Mouse (Mus musculus) liver, postnatal 0 days (tissue): ENCODE data around the gene Gm17655. TPM values are rescaled to one million over a fixed set of nuclear protein-coding genes. Genes with fewer than 3 reads are reported as not detected.

Source experiments
- ATAC-seq: fragments of 200-750 bp; cut with Nextera tagmentation; 2 replicates; pipeline ENCODE4 v1.8.0; 2017; ENCODE audit warnings: mild to moderate bottlenecking, moderate library complexity
- DNase-seq: peaks from one replicate; pipeline ENCODE4 v3.0.0-alpha.2; 2016
- H3K27ac ChIP-seq: fragments of 300-500 bp; sonication (generic); 2 replicates; pipeline ENCODE4 v1.5.1; 2014; ENCODE audit warnings: antibody characterized with exemption, moderate library complexity, mild to moderate bottlenecking, low read depth
- H3K27me3 ChIP-seq: fragments of 300-500 bp; sonication (generic); 2 replicates; pipeline ENCODE4 v1.6.1; 2014; ENCODE audit warnings: low read length, control low read depth, mixed read lengths; ENCODE audit not compliant: insufficient read depth
- H3K36me3 ChIP-seq: fragments of 300-500 bp; sonication (generic); replicated peaks from 2 replicates; pipeline ENCODE4 v1.6.1; 2014; ENCODE audit warnings: mild to moderate bottlenecking, control low read depth, low read length, moderate library complexity, mixed read lengths; ENCODE audit not compliant: insufficient read depth
- H3K4me1 ChIP-seq: fragments of 300-500 bp; sonication (generic); 2 replicates; pipeline ENCODE4 v1.6.1; 2014; ENCODE audit warnings: antibody characterized with exemption, mild to moderate bottlenecking, control low read depth; ENCODE audit not compliant: insufficient read depth
- H3K4me2 ChIP-seq: fragments of 300-500 bp; sonication (generic); 2 replicates; pipeline ENCODE4 v1.6.1; 2014; ENCODE audit warnings: low read depth, mild to moderate bottlenecking, low read length, moderate library complexity, mixed read lengths
- H3K4me3 ChIP-seq: fragments of 300-500 bp; sonication (generic); 2 replicates; pipeline ENCODE4 v1.5.1; 2014; ENCODE audit warnings: low read depth, low read length
- H3K9ac ChIP-seq: fragments of 300-500 bp; sonication (generic); replicated peaks from 2 replicates; pipeline ENCODE4 v1.6.1; 2014; ENCODE audit warnings: mild to moderate bottlenecking, moderate library complexity
- H3K9me3 ChIP-seq: fragments of 300-500 bp; sonication (generic); 2 replicates; pipeline ENCODE4 v1.6.1; 2016; ENCODE audit warnings: mild to moderate bottlenecking, control low read depth, low read length, mixed read lengths
- CTCF ChIP-seq: sonication (generic); IDR thresholded peaks from 2 replicates; pipeline ENCODE4 v1.5.1; 2016; ENCODE audit warnings: antibody characterized with exemption, low read depth
- EP300 ChIP-seq: IDR thresholded peaks from 2 replicates; pipeline ENCODE4 v1.6.1; 2016; ENCODE audit warnings: antibody characterized with exemption, low read depth, mild to moderate bottlenecking
- WGBS: fragments of 180-500 bp; shearing (Covaris S2); extraction: QIAGEN DNeasy Blood & Tissue Kit; methylation state at CpG from one replicate; pipeline ENCODE4 v1.1.7; 2014; ENCODE audit not compliant: insufficient replicate concordance; 5-methylcytosine and 5-hydroxymethylcytosine counted together
- polyA plus RNA-seq: library from polyadenylated mRNA; unstranded; fragments of >200 nt; fragmentation: Nextera tagmentation; extraction: Ambion mirVana; gene quantifications from 2 replicates; pipeline ENCODE4 v1.2.1, GENCODE M21; 2015

Gene Gm17655
- polyA plus RNA-seq, 1 experiment from 2014 or later, result 1.2 TPM

DNA sequence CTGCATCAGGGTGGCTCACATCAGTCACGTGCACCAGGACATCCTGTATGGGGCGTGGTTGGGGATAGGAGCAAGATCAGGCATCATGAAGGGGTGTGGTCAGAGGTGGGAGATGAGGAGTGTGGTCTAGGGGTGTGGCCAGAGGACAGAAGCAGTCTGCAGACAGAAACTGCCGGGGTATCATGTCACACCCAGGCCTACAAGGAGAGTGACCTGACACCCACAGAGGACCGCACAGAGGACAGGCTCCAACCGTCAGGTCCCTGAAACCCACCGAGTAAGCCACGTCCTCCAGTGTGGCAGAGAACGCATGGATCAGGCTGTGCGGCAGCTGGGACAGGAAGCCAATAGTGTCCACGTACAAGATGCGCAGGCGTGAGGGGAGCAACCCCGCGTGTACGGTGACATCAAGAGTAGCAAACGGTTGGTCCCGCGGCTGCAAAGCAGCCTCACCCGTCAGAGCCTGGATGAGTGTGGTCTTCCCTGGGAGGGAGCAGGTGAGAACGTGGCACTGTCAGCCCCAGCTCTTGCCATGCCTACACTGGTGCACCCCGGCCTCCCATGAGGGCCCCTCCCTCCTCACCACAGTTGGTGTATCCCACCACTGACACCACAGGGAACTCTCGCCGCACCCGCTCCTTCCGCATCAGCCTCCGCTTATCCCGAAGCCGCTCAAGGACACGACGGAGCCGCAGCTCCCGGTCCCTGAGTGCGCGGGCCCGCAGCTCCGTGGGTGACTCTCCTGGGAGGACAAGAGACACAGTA lies 32.5 kb upstream of the Gm17655 start:
- Histone ChIP-seq H3K9me3 (no peaks in the 10 kb centered on the region), H3K4me1 (peaks cover 34% of the 10 kb centered on the region), H3K4me3 (no peak overlapping the region), H3K9ac (no peak overlapping the region), H3K4me2 (no peak overlapping the region), H3K36me3 (peaks cover 32% of the 10 kb centered on the region), H3K27ac (no peak overlapping the region), H3K27me3 (no peaks in the 10 kb centered on the region; the same call in 1 of the 2 replicates)
- TF ChIP-seq EP300 (no peak), CTCF (no peak)
- DNase-seq, result no peak
- WGBS, result 91% methylated on average over 36 of the region's 36 CpGs
- ATAC-seq, result no peak

- no peak overlapping the region for H3K4me2 ChIP-seq
- no peak for ATAC-seq
- peaks cover 32% of the 10 kb centered on the region for H3K4me1 ChIP-seq
- no peaks in the 10 kb centered on the region for H3K9me3 ChIP-seq
- TF ChIP-seq CTCF, result no peak
- no peak for TF ChIP-seq EP300
- no peak overlapping the region for H3K9ac ChIP-seq
- no peak overlapping the region for H3K4me3 ChIP-seq
- peaks cover 32% of the 10 kb centered on the region for H3K36me3 ChIP-seq
- no peak overlapping the region for H3K27ac ChIP-seq
- no peak for DNase-seq
- WGBS, result 92% methylated on average over 27 of the region's 27 CpGs
- H3K27me3 ChIP-seq, result no peaks in the 10 kb centered on the region; the same call in 1 of the 2 replicates
Measured at GRCm38 (mm10) chr5:110103901-110104615, 31.7 kb upstream of the Gm17655 start.

- Histone ChIP-seq H3K27me3 (no peaks in the 10 kb centered on the region; the same call in 1 of the 2 replicates), H3K4me3 (no peak overlapping the region), H3K9ac (no peak overlapping the region), H3K4me1 (peaks cover 26% of the 10 kb centered on the region), H3K27ac (no peak overlapping the region), H3K4me2 (no peak overlapping the region), H3K36me3 (peaks cover 32% of the 10 kb centered on the region), H3K9me3 (no peaks in the 10 kb centered on the region)
- ATAC-seq (no peak), DNase-seq (no peak)
- 86% methylated on average over 19 of the region's 19 CpGs for WGBS
- no peak for TF ChIP-seq EP300
- no peak for TF ChIP-seq CTCF
Measured at GRCm38 (mm10) chr5:110102853-110103625, 30.7 kb upstream of the Gm17655 start.

DNA sequence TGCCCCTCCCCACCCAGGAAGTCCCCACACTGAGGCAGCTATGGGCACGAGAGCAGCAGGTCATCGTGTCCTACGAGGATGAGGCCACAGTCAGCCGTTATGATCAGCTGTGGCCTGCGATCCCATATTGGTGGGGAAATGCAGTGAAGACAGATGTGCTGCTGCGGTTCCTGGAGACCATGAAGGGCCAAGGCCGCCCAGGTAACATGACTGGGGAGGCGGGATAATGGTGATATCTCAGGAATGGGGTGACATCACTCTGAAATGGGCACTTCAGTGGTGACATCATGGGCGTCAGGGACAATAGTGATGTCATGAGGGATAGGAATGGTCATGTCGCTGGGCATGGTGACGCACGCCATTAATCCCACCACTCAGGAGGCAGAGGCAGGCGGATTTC lies 30.1 kb upstream of the Gm17655 start:
- Histone ChIP-seq H3K4me1 (peaks cover 26% of the 10 kb centered on the region), H3K36me3 (peaks cover 32% of the 10 kb centered on the region), H3K27me3 (no peaks in the 10 kb centered on the region; the same call in 1 of the 2 replicates), H3K9ac (no peak overlapping the region), H3K27ac (no peak overlapping the region), H3K4me2 (no peak overlapping the region), H3K4me3 (no peak overlapping the region), H3K9me3 (no peaks in the 10 kb centered on the region)
- no peak for ATAC-seq
- 88% methylated on average over 13 of the region's 13 CpGs for WGBS
- TF ChIP-seq EP300, result no peak
- TF ChIP-seq CTCF, result no peak
- no peak for DNase-seq

GRCm38 (mm10) chr5:110101716-110102347 lies 29.5 kb upstream of the Gm17655 start:
- no peak for TF ChIP-seq EP300
- TF ChIP-seq CTCF, result no peak
- Histone ChIP-seq H3K9me3 (no peaks in the 10 kb centered on the region), H3K27ac (no peak overlapping the region), H3K9ac (no peak overlapping the region), H3K27me3 (no peaks in the 10 kb centered on the region; the same call in 1 of the 2 replicates), H3K36me3 (peaks cover 32% of the 10 kb centered on the region), H3K4me3 (peak overlapping the region; percentile 34), H3K4me1 (peaks cover 24% of the 10 kb centered on the region), H3K4me2 (peak overlapping the region; percentile 70)
- peak; percentile 16; the same call in 1 of the 2 replicates for ATAC-seq
- 12% methylated on average over 33 of the region's 34 CpGs for WGBS
- DNase-seq, result peak; percentile 57
